Mouse (Mus musculus) lung, adult 18-20 months (tissue): ENCODE measurements around the gene Akap6.

Experiments used
- DNase-seq, 2 experiments: peaks; one replicate each; pipeline ENCODE4 v3.0.0; 2022; ENCODE audit warnings: mixed read lengths in 2 of 2

Gene Akap6

GRCm38 (mm10) chr12:52782902-52783441 is 83.8 kb downstream of the Akap6 start:
- peak in 1 of 2 experiments; percentile 14 for DNase-seq

GRCm38 (mm10) chr12:52785217-52785616 is 86.0 kb downstream of the Akap6 start:
- DNase-seq, result no peak

- peak; percentile 18 to 39 for DNase-seq
Observed at GRCm38 (mm10) chr12:52790350-52790768, 91.2 kb downstream of the Akap6 start.

GRCm38 (mm10) chr12:52794131-52794530 is 94.9 kb downstream of the Akap6 start:
- DNase-seq, result no peak

- no peak for DNase-seq
Observed at GRCm38 (mm10) chr12:52795551-52796470, 96.6 kb downstream of the Akap6 start.

GRCm38 (mm10) chr12:52796471-52796795 is 97.2 kb downstream of the Akap6 start:
- no peak for DNase-seq

GRCm38 (mm10) chr12:52799717-52800116 is 100.5 kb downstream of the Akap6 start:
- DNase-seq, result no peak

GRCm38 (mm10) chr12:52806273-52806672 is 107.1 kb downstream of the Akap6 start:
- DNase-seq, result no peak

- DNase-seq, result peak; percentile 18 to 33
Observed at GRCm38 (mm10) chr12:52818588-52818987, 119.4 kb downstream of the Akap6 start.

- DNase-seq, result no peak
Observed at GRCm38 (mm10) chr12:52824774-52825173, 125.6 kb downstream of the Akap6 start.

GRCm38 (mm10) chr12:52828944-52829736 is 130.0 kb downstream of the Akap6 start:
- DNase-seq, result no peak

GRCm38 (mm10) chr12:52831782-52832181 is 132.6 kb downstream of the Akap6 start:
- DNase-seq, result no peak

GRCm38 (mm10) chr12:52832230-52832629 is 133.0 kb downstream of the Akap6 start:
- DNase-seq, result peak; percentile 37 to 61

GRCm38 (mm10) chr12:52833141-52833540 is 134.0 kb downstream of the Akap6 start:
- DNase-seq, result no peak

- no peak for DNase-seq
Observed at GRCm38 (mm10) chr12:52834074-52834473, 134.9 kb downstream of the Akap6 start.

- no peak for DNase-seq
Observed at GRCm38 (mm10) chr12:52834781-52835279, 135.6 kb downstream of the Akap6 start.

- DNase-seq, result peak in 1 of 2 experiments; percentile 26
Observed at GRCm38 (mm10) chr12:52835291-52835742, 136.1 kb downstream of the Akap6 start.

GRCm38 (mm10) chr12:52835914-52836546 is 136.8 kb downstream of the Akap6 start:
- no peak for DNase-seq

- DNase-seq, result no peak
Observed at GRCm38 (mm10) chr12:52845982-52846381, 146.8 kb downstream of the Akap6 start.

GRCm38 (mm10) chr12:52847020-52847419 is 147.8 kb downstream of the Akap6 start:
- no peak for DNase-seq

- no peak for DNase-seq
Observed at GRCm38 (mm10) chr12:52847830-52848518, 148.8 kb downstream of the Akap6 start.

- DNase-seq, result no peak
Observed at GRCm38 (mm10) chr12:52848519-52848855, 149.3 kb downstream of the Akap6 start.
